Mouse (Mus musculus) brain, embryonic 14.5 days (tissue): ENCODE data around the gene Teddm2. TPM values are rescaled to one million over a fixed set of nuclear protein-coding genes. Genes with fewer than 3 reads are reported as not detected.
"Not testable (repeated sequence)": the region's sequence is repeated elsewhere in the genome, so short reads cannot be mapped to it uniquely, and the experiment has no call there.

Source experiments
- DNase-seq: peaks from one replicate; pipeline ENCODE4 v3.0.0-alpha.2; 2011; ENCODE audit warnings: low read depth
- CTCF ChIP-seq: fragments of 200-500 bp; IDR thresholded peaks from 2 replicates; pipeline ENCODE4 v1.5.1; 2012; ENCODE audit warnings: inconsistent platforms, mild to moderate bottlenecking, moderate library complexity, borderline replicate concordance; ENCODE audit not compliant: insufficient read depth, insufficient read length; ENCODE audit errors: extremely low read depth
- POLR2A ChIP-seq: fragments of 200-500 bp; IDR thresholded peaks from 2 replicates; pipeline ENCODE4 v1.6.1; 2012; ENCODE audit warnings: mild to moderate bottlenecking, inconsistent platforms, borderline replicate concordance; ENCODE audit not compliant: poor library complexity, insufficient read depth, insufficient read length, severe bottlenecking; ENCODE audit errors: extremely low read depth
- polyA plus RNA-seq: library from polyadenylated mRNA; depleted of rRNA; stranded (reverse); fragments of >200 nt; gene quantifications from 2 replicates; pipeline ENCODE4 v1.2.3, GENCODE M21; 2012

Gene Teddm2
- polyA plus RNA-seq, 1 experiment: 0.90 TPM

DNA sequence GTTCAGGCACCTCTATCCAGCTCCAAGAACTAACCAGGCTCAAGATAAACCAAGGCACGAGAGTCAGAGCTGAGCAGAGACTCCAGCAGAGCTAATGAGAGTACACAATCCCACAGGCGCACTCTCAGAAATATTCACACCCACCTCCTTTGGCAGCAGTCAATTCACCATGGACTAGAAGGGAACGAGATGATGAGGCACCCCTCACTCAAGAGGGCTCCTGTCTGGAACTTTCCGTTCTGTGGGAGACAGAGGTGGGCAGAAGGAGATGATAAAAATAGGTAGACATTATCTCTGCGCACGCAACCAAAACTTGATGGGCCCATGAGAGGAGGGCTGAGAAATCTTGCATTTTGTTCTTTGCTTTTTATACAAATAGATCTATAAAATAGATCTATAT is 26.0 kb downstream of the Teddm2 start, which contains the start of gene Teddm1b:
Teddm1b (plus strand) TSS at position 301 of the 400 bp plus-strand sequence.
- no peak for TF ChIP-seq CTCF
- TF ChIP-seq POLR2A: no peak
- no peak for DNase-seq

GRCm38 (mm10) chr1:153855946-153856345 is 44.1 kb downstream of the Teddm2 start:
- TF ChIP-seq CTCF: no peak
- TF ChIP-seq POLR2A: no peak
- peak; percentile 17 for DNase-seq

DNA sequence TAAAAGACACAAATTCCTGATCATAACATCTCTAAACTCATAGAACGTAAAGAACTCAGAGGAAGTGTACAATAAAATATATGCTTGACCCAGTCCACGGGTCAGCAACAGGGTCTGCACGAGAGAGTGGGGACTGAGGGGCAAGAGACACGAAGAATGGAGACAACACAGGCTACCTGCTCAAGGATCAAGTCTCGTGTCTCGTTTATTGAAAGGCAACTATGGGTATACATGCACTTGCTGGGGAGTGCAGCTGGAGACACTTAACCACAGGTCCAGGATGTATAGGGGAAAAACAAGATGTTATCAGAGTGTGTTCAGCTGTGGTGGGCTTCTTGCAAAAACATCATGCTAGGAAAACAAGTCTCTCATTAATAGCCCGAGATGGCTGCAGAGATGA is 47.3 kb downstream of the Teddm2 start:
- not testable (repeated sequence) for DNase-seq

DNA sequence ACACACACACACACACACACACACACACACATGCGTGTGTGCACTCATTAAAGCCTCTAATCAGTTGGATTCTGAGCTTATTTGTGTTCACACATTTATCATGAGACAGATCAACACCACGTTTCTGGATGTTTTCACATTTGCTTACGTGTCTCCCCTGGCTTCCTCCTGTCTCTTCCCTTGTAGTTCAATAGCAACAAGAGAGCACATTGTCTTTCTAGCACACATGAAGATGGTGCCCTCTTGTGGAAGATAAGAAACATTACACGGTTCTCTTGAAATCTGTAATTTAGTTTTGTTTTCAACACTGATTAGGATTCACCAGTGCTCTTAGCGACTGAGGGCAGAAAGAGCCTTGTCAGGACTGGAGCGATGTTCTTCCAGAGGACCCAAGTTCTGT is 53.2 kb downstream of the Teddm2 start:
- TF ChIP-seq POLR2A (no peak), CTCF (peak; percentile 33; the same call in 1 of the 2 replicates)
- DNase-seq: peak; percentile 80

GRCm38 (mm10) chr1:153846420-153846819 is 53.6 kb downstream of the Teddm2 start:
- peak; percentile 4 for DNase-seq

DNA sequence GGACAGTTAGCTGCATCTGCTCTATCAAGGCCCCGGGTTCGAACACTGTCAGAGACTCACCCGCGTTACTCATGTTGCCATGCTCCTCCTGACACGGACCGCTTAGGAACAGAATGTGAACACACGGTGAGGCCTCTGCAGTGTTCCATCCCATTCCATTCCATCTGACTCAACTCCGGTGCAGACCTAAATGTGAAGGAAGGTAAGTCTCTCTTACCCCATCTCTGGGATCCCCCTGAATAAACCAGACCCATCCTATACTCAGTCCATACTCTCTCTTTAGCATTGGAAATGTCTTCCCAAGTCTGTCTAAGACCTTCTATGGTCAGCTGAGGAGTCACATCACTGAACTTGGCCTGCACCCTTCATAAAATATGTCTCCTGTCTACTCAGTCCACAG is 56.0 kb downstream of the Teddm2 start, which contains the start of gene Rgsl1:
Rgsl1 (minus strand) TSS at position 101 of the 400 bp plus-strand sequence.
- no peak for DNase-seq
- TF ChIP-seq POLR2A (no peak), CTCF (no peak)

More at GRCm38 (mm10) chr1:153846420-153846819, 53.6 kb downstream of the Teddm2 start:
- TF ChIP-seq POLR2A (no peak), CTCF (no peak)

GRCm38 (mm10) chr1:153842121-153842740 is 57.8 kb downstream of the Teddm2 start:
- no peak for DNase-seq
- no peak for TF ChIP-seq CTCF

DNA sequence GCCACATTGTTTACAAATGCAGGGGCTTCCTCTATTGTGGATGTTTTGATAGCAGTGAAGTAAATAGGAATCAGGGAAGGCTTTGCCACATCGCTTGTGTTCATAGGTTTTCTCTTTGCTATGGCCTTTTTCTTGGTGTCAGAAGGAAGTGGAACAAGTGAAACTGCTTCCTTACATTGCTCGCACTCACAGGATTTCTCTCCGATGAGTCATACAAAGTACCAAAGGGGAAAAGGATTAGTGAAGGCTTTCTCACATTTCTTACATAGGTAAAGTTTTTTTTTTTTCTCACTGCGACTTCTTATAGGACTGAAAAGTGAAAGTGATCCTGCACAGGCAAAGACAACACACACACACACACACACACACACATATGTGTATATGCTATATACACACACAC is 64.0 kb downstream of the Teddm2 start:
- TF ChIP-seq POLR2A (no peak), CTCF (no peak)
- no peak for DNase-seq

- no peak for DNase-seq
- TF ChIP-seq POLR2A: no peak
- no peak for TF ChIP-seq CTCF
These were observed 69.3 kb downstream of the Teddm2 start for GRCm38 (mm10) chr1:153830746-153831145.

DNA sequence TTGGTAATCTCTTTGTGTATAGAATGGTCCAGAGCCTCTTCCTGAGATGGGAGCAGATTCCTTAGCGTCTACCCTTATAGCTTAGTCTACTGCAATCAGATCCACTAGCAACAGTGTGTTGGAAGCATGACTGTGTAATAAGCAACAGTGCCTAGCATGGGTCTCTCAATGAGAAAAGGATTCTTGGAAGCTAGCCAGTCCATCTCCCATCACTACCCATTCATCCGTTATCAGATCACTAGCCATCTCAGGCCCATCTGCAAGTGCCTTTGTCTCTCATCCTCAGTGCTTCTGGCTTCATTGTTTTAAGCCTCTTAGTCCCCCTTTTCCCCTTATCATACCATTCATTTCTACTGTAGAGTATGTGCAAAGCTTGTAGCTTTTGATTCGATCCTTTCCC is 79.8 kb downstream of the Teddm2 start:
- peak; percentile 49 for DNase-seq
- TF ChIP-seq CTCF (no peak), POLR2A (no peak)

DNA sequence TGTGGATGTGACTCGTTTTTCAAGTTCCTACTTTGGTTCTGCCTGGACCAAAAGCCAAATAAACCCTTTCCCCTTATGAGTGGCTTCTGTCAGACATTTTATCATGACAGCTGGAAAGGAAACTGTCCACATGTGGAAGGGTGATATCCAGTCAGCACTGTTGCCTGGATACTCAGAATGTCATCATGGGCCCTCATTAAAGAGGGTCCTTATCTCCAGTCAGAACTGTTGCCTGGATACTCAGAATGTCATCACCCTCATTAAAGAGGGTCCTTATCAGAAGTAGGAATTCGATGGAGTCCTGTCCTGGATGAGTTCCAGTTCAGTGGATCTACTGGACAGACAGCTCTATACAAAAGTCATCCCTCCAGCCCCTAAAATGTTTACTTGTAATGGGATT is 85.8 kb downstream of the Teddm2 start:
- no peak for DNase-seq
- no peak for TF ChIP-seq CTCF
- no peak for TF ChIP-seq POLR2A

DNA sequence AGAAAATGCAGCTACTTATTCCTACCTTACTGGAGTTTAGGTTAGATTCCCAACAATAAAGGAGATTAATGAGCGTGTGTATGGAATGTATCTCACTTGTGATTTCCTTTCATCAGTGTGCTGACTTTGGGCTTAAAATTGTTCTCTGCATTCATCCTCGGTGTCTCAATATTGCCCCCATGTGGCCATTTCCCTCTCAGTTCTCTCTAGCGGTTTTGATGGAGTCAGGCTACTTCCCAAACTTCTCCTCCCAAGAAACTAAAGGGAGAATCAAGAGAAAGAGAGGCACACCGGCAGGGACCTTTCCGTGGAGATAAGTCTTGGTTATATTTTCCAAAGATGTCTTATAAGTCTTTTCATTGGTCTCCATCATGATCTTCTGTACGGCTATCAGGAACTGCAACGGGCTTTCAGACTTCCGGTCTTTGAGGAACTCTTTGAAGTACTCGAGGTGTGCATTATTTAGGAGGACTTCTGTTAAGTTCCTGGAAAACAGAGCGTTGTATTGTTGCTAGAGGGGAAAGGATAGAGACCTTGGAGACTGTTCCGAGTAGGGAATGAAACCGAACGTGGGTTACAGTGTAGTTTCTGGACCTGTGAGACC is 92.5 kb downstream of the Teddm2 start:
- peak; percentile 70 for DNase-seq
- TF ChIP-seq CTCF (peak; percentile 72; the same call in 1 of the 2 replicates), POLR2A (no peak)
